Mouse (Mus musculus) lung, postnatal 0 days (tissue): ENCODE measurements at regions not wholly inside any gene's neighbourhood (a gene's known extent, or its start where the extent isn't known, plus 50 kb on each side); places are given as distances from the start of the nearest gene placed in this dataset.

Experiments used
- CTCF ChIP-seq: IDR thresholded peaks from 2 replicates; pipeline ENCODE4 v1.5.1; 2016; ENCODE audit warnings: antibody characterized with exemption, mild to moderate bottlenecking
- EP300 ChIP-seq: IDR thresholded peaks from 2 replicates; pipeline ENCODE4 v1.6.1; 2016; ENCODE audit warnings: antibody characterized with exemption, mild to moderate bottlenecking, control low read depth

DNA sequence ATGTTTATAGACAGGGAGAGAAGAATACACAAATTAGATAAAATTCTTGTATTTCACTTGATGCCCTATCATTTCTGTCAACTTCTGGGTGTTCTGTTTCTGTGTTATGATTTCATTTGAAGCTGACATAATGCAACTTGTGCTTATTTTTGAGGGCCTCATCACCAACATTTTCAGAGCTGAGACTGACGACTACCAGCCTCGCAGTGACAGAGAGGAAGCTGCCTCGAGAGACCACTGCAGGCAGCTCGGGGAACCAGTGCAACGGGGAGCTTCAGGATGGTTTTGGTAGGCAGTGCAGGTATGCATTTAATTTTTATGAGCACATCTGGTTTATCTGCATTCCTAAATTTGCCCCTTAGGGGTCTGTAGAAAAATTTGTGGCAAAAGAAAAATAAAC is 669.1 kb upstream of the Pou3f3 start:
- TF ChIP-seq CTCF, result no peak
- no peak for TF ChIP-seq EP300
